Mouse (Mus musculus): ENCODE data around the gene 1810010D01Rik. TPM values are rescaled to one million over a fixed set of nuclear protein-coding genes. Genes with fewer than 3 reads are reported as not detected.

1810010D01Rik gene
- total RNA-seq (2021): not detected
- long read RNA-seq, experiment 1: 0 reads
- long read RNA-seq, experiment 2: 0 reads

- no peak for DNase-seq
- intact Hi-C loops (cut with DNase I): no loop called here
These were observed at the start of gene 1810010D01Rik for GRCm38 (mm10) chr7:145208006-145208405. TSS of gene 1810010D01Rik (minus strand) at chr7:145208119.

GRCm38 (mm10) chr7:145256092-145256491 is 48.2 kb upstream of the 1810010D01Rik start:
- intact Hi-C loops (cut with DNase I): no loop called here

GRCm38 (mm10) chr7:145253986-145254630 is 46.2 kb upstream of the 1810010D01Rik start:
- DNase-seq: no peak

More at GRCm38 (mm10) chr7:145256092-145256491, 48.2 kb upstream of the 1810010D01Rik start:
- DNase-seq: no peak

GRCm38 (mm10) chr7:145252715-145253476 is 45.0 kb upstream of the 1810010D01Rik start:
- intact Hi-C loops (cut with DNase I): no loop called here

More at GRCm38 (mm10) chr7:145253986-145254630, 46.2 kb upstream of the 1810010D01Rik start:
- intact Hi-C loops (cut with DNase I): no loop called here

GRCm38 (mm10) chr7:145250225-145250624 is 42.3 kb upstream of the 1810010D01Rik start:
- DNase-seq: no peak
- intact Hi-C loops (cut with DNase I): no loop called here

More at GRCm38 (mm10) chr7:145252715-145253476, 45.0 kb upstream of the 1810010D01Rik start:
- peak; percentile 70 to 84 for DNase-seq

- no peak for DNase-seq
- intact Hi-C loops (cut with DNase I): no loop called here
These were observed 41.0 kb upstream of the 1810010D01Rik start for GRCm38 (mm10) chr7:145248911-145249310.

- peak; percentile 70 to 71 for DNase-seq
- intact Hi-C loops (cut with DNase I): loop anchor here (1.0 to 5.0 kb wide), 2 partner anchors 111 to 306 kb away; no protein-coding TSS in a partner anchor
These were observed 35.2 kb upstream of the 1810010D01Rik start for GRCm38 (mm10) chr7:145242851-145243712.

GRCm38 (mm10) chr7:145242028-145242427 is 34.1 kb upstream of the 1810010D01Rik start:
- DNase-seq: no peak
- intact Hi-C loops (cut with DNase I): loop anchor here (5.0 kb wide), 1 partner anchor 110 kb away; no protein-coding TSS in a partner anchor

- intact Hi-C loops (cut with DNase I): loop anchor here (5.0 kb wide), 1 partner anchor 109 kb away; no protein-coding TSS in a partner anchor
- DNase-seq: no peak
These were observed 33.0 kb upstream of the 1810010D01Rik start for GRCm38 (mm10) chr7:145240929-145241328.

- no peak for DNase-seq
- intact Hi-C loops (cut with DNase I): loop anchor here (5.0 kb wide), 1 partner anchor 108 kb away; no protein-coding TSS in a partner anchor
These were observed 32.0 kb upstream of the 1810010D01Rik start for GRCm38 (mm10) chr7:145239736-145240505.

GRCm38 (mm10) chr7:145239145-145239544 is 31.2 kb upstream of the 1810010D01Rik start:
- DNase-seq: no peak
- intact Hi-C loops (cut with DNase I): no loop called here

- no peak for DNase-seq
- intact Hi-C loops (cut with DNase I): no loop called here
These were observed 27.2 kb upstream of the 1810010D01Rik start for GRCm38 (mm10) chr7:145234841-145235790.

GRCm38 (mm10) chr7:145231659-145232058 is 23.7 kb upstream of the 1810010D01Rik start:
- no peak for DNase-seq
- intact Hi-C loops (cut with DNase I): no loop called here

GRCm38 (mm10) chr7:145226641-145227040 is 18.7 kb upstream of the 1810010D01Rik start:
- DNase-seq: peak in 1 of 2 experiments; percentile 25
- intact Hi-C loops (cut with DNase I): no loop called here

GRCm38 (mm10) chr7:145225626-145226025 is 17.7 kb upstream of the 1810010D01Rik start:
- intact Hi-C loops (cut with DNase I): no loop called here
- no peak for DNase-seq

GRCm38 (mm10) chr7:145221841-145222689 is 14.1 kb upstream of the 1810010D01Rik start:
- intact Hi-C loops (cut with DNase I): no loop called here
- peak; percentile 42 to 43 for DNase-seq

- no peak for DNase-seq
- intact Hi-C loops (cut with DNase I): no loop called here
These were observed 13.4 kb upstream of the 1810010D01Rik start for GRCm38 (mm10) chr7:145221346-145221745.

Measured in gastrocnemius, postnatal 36 days (tissue).